Mouse (Mus musculus) kidney, postnatal 25 days (tissue): ENCODE results near the gene Slc38a3.

ENCODE experiments used
- DNase-seq, 2 experiments: peaks; one replicate each; pipeline ENCODE4 v3.0.0; 2021; ENCODE audit warnings: mixed read lengths in 2 of 2

Slc38a3 gene

DNA sequence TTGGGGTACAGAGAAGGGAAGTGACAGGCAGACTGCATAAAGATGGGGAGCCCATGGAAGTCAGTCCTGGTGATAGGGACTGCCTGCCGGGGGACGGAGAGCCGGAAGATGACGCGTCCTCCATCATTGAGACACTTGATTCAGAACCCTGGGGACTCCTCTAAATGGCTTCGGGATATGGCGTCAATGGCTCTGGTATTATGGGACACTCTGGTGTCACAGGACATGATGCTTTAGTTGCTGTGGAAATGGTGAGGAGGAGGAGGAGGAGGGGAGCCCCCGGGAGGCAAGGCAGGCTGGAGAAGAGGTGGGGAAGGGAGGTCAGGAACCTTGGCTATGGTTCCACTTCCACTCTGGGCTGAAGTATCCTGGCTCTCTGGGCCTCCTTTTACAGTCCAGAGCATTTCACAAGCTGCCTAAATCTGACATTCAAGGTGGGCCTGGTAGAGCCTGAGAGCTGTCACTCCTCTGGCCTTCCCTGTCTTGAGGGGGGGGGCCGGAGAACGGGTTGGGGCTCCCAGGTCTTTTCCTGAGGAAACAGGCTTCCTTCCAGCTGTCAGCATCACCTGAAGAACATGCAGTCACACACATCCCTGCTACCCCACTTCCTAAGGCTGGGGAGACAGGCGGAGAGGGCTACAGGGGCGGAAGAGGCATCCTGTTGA lies 26.2 kb upstream of the Slc38a3 start:
- DNase-seq: peak; percentile 45 to 73

DNA sequence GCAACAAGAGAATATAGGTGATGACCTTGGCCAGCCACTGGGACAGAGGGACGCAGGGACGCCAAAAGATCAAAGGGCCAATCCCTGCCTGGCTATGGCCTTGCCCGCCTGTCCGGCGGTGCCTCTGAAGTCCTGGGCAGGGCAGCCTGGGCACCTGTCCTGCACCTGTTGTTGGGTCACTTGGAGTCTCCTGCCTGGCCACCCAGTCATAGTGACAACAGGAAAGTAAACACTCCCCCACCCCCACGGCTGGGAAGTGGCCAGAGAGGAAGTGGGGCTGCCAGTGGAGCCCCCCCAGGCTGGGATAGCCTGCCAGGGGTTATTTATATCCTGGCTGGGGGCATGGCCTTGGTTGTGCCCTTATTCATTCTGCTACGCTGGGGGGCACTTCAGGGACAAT lies 25.3 kb upstream of the Slc38a3 start:
- peak; percentile 62 to 74 for DNase-seq

DNA sequence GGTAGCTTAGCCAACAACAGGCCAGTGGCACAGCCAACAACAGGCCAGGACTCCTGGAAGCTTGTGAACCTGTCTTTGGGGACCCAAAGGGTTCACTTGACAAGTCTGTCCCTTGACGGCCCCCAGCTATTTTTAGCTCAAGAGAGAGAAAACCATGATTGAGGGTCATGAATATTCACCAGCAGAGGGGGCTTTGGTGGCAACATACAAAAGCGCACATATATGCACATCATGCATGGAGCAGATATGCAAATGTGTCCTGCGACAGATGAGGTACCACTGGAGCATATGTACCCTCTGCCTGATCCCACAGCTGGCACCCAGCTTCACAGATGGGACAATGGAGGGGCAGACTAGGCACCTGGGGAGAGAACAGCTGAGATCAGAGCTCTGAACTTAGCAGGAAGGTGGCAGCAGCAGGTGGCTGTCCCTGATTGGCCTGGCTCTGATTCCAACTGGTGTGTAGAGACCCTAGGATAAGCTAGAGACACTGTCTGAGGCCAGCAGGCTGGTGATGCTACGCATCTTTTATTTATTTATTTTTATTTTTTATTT lies 24.2 kb upstream of the Slc38a3 start:
- peak in 1 of 2 experiments; percentile 36 for DNase-seq

DNA sequence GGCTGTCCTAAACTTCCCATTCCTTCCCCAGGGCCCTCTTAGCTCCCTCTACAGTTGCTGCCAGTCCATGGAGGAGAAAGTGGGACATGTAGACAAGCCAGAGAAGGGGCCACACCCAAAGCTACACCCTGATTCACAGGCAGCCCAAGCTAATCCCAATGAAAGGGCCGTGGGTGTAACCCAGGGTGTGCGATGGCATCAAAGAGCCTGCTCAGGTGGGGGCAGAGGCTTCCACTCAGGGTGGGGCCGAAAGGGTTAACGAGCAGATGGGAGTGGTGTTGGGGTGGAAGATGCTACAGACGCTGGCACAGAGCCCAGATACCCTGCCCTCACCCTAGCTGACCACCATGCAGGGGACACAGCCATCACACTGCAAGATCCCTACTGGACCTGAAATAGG lies 23.5 kb upstream of the Slc38a3 start:
- peak in 1 of 2 experiments; percentile 31 for DNase-seq

DNA sequence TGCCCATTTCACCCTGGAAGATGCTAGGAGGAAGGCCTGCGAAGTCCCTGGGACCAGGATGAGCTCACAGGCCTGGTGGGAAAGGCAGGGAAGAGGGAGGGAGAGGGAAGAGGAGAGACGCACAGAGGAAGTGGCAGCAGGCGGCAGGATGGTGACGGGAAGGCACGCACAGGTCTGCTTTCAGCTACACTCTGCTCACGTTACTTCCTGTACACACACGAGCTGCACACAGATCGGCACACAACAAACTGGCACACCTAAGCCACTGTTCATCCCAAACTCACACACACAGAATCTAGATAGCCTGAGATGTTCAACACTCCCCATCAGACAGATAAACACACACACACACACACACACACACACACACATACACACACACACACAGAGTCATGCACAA lies 21.1 kb upstream of the Slc38a3 start:
- DNase-seq: peak in 1 of 2 experiments; percentile 31

DNA sequence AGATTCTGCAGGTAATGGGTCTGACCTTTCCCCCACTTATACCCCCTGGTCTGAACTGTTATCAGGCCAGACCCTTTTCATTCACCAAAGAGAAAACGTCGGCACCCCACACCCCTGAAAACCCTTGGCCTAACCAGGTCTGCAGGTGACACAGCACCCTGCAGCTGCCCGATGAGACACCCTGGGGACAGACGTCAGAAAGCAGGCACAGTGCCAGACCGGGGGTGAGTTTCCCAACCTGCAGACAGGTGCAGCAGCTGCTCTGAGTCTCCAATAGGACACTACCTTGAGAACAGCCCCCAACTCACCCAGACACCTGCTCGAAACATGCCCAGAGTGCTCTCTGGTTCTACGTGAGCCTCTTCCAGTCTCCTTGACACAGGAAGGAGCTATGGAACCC lies 19.6 kb upstream of the Slc38a3 start:
- peak in 1 of 2 experiments; percentile 40 for DNase-seq

DNA sequence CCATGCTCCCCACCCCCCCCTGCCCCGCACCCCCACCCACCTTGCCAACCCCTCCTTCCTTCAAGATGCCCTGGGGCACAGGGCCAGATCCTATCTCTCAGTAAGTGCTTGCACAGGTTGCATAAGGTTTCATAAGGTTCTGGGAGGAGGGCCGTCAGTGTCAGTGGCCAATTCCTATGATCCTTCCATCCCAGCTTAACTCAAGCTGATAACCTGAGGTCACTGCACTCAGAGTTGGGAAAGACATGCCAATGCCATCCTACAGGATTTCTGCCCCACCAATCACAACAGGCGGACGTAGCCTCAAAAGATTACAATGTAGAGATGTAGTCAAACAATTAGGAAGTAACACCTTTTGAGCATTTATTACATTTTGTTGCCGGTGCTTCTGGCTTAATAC lies 19.1 kb upstream of the Slc38a3 start:
- no peak for DNase-seq

DNA sequence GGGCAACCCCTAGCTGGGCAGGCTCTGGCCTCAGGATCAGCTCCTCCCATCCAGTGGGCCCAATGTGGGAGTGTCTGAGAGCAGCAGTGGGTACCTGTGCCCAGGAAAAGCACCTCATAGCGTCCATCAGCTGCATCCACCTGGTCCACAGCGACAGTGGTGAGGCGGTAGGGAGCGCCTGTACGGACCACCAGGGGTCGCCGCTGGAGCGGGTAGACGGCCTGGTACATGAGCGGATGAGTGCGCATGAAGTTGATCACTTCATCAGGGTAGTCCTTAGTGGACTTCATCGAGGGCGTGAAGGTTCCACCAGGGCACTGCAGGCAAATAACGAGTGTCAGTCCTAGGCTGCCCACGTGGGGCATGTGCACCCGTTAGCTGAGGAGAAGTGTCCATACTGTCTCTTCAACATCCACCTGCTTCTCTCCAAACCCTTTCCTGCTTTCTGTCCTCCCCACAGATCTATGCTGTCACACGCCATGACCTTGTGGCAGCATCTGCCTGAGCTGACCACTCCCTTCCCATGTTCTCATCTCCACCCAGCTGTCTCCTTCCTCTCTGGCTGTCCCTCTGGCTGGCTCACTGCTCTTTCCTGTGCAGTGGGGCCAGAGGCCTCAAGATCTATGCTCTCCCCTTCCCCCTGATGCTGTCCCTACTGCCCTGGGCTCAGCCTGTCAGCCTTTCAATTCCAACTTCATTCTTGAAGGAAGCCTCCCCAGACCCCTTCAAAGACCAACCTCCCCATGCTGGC lies 16.1 kb upstream of the Slc38a3 start:
- peak; percentile 73 to 82 for DNase-seq

DNA sequence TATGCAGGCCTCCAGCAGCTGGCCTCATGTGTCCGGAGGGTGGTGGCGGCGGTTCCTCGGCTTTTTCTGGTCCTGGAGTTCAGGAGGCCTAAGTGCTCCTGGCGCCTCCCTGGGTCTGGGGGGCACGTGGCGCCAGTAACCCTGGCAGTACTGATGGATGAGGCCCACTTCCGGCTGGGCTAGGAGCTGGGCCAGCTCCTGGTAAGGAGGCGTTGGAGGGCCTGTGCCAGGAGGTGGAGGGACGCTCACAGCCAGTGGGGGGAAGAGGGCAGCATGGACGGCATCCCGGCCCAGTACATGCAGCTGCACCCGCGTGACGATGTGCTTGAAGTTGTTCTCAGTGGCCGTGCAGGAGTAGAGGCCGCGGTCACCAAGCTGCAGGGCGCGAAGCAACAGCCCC lies 13.1 kb upstream of the Slc38a3 start:
- DNase-seq: peak in 1 of 2 experiments; percentile 69

DNA sequence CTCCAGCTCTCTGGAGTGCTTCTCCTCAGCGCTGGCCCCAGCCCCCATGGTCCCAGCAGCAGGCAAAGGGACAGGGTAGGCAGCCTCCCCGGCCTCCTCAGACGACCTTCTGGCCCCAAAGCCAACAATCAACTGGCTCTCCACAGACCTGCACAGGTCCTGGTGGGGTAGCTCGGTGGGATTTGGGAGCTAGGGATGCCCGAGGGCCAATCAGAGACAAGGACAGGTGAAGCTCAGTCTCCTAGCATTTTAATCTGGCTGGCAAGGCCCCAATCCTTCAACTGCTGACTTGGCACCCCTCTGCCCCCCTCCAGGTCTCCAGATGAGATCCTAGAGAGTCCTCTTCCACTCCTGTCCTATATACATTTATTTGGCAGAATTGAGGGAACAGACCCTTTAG lies 10.2 kb upstream of the Slc38a3 start, which contains the start of gene Gnat1:
Gene Gnat1, minus strand, starts transcription at position 212 of the 400 bp plus-strand sequence.
- no peak for DNase-seq

DNA sequence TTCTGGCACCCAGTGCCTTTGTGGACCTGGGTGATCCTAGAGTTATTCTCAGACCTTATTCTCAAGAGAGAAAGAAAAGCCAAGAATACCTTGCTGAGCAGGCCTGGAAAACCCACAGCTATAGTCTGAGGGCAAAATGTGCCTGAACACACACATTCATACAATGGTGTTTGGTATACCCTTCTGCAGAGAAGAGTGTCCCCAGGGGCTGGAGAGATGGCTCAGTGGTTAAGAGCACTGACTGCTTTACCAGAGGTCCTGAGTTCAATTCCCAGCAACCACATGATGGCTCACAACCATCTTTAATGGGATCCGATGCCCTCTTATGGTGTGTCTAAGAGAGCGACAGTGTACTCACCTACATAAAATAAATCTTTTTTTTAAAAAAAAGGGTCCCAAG lies 9.5 kb upstream of the Slc38a3 start:
- no peak for DNase-seq

DNA sequence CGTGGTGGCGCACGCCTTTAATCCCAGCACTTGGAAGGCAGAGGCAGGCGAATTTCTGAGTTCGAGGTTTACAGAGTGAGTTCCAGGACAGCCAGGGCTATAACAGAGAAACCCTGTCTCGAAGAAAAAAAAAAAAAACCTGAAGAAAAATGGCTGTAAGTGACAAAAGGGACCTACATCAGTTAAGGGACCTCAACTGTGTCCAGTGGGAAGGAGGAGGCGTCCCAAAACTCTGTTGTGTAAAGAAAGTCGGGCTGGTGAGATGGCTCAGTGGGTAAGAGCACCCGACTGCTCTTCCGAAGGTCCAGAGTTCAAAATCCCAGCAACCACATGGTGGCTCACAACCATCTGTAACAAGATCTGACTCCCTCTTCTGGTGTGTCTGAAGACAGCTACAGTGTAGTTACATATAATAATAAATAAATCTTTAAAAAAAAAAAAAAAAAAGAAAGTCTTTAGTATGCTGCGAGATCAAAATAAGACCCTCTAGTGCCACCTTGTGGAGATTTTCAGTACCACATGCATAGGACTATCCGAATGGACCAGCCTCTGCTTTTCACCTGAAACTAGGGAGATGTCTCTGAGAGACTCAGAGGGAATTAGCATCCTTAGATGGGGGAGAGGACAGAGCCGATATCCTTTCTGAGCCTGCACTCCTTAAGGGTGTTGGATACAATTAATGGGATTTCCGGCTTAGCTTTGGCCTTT lies 8.6 kb upstream of the Slc38a3 start:
- DNase-seq: peak in 1 of 2 experiments; percentile 94

DNA sequence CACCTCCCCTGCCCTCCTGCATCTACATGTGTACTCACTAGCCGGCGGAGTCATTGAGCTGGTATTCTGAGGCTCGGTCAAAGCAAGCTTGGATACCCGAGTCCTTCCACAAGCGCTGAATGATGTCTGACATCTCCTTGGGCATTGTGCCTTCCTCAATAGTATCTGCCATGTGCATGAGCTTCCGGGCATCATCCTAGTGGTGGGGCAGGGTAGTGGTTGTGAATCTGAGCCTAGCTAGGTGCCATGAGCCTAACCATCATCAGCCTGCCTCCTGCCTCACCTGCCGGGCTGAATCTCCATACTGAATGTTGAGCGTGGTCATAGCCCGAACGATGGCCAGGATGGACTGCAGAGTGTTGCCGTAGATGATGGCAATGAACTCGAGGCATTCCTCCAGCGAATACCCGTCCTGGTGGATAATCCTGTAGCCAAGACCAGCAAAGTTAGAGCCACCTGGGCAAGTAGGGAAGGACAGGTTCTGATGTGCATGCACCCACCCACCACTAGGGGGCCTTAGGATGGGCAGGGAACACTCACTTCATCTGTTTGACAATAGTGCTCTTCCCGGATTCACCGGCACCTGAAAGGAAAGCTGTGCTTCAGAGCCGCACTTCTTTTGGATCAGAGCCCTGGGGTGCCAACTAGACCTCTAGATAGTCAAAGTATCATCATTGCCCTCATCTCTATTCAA lies 7.9 kb upstream of the Slc38a3 start:
- DNase-seq: peak; percentile 62 to 76

DNA sequence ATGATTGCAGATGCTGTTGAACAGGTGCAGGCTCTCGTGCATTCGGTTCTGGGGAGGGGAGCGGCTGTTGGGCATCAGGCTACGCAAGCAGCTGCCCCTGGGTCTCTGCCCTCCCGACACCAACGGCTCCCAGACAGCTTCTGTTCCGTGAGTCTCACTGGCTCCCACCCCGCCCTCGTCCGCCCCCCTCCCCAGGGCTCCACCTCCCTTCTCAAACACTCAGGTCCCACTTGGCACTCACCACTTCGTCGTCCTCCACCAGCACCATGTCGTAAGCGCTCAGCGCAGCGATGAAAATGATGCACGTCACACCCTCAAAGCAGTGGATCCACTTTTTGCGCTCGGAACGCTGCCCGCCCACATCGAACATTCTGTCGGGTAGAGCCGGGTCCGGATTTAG lies 7.0 kb upstream of the Slc38a3 start:
- DNase-seq: no peak

DNA sequence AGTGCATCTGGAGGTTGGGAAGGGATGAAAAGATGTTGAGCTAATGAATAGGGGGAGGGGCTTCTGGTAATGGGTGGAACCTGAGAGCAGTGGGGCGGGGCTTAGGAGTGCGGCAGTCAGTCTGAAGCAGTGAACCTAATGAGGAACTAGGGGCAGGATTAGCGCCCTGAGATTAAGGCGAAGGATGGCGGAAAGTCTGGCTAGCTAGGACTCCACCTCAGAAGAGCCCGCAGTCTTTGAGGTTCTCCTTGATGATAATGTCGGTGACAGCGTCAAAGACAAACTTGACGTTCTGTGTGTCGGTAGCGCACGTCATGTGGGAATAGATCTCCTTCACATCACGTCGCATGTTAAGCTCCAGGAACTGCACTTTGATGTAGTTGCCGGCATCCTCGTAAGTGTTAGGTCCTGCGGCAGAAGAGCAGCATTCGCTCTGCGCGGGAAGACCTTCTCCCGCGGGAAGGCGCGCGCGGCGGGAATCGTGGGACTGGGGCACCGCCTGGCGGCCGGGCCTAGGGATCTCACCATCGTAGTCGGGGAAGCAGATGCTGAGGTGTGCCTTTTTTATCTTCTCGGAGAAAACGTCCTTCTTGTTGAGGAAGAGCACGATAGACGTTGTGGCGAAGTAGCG lies 6.5 kb upstream of the Slc38a3 start:
- peak; percentile 73 to 82 for DNase-seq

DNA sequence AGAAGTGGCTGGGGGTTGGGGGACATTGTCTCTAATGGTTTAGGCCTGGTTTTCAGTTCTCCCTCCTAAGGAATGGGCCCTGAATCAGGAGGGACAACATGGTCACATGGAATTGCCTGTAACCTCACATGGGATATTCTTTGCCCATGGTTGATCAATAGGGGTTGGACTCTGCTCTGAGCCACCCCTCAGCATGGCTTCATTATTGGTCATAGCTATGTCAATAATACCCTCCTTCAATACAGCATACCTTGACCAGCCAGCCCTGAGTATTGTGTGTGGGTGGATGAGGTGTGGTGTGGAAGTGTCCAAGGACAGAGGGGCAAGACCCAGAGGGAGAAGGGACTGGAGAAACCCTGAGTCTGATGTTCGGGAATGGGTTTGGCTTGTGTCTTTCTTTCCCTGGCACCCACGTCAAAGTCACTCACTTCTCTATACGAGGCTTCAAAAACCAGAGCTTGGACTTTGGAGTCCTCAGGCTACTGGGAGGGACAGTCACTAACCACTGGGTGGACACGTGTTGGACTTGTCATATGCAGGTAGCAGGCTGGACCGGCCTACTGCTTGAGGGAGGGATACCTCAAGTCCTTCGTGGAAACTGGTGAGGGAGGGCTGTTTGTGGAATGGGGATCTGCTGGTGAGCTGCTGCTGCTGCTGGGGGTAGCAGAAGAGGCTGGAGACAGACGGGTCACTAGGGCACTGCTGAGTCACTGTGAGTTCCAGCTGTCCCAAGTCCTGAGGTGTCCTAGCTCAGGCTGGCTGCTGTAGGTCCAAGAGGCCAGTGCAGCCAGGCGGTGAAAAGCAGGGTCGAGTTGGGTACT lies 5.5 kb upstream of the Slc38a3 start:
- DNase-seq: peak; percentile 57 to 90

DNA sequence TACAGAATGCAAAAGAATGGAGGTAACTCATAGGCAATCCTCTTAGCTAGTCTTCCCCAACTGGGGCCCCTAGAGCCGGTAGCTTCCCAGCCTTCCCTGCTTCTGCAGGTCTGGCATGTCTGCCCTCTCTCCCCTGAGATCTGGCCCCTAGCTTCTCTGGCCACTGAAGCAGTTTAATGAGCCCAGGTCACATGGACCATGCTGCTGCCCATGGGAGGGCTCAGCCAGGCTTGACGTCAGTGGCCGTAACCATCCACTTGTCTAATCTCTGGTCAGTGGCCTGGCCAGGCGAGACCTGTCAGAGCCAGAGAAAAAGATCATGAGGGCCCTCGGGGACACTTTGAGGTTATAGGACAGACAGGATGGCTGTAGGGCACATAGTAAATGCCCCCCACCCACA lies 929 bp upstream of the Slc38a3 start:
- peak; percentile 63 to 90 for DNase-seq

DNA sequence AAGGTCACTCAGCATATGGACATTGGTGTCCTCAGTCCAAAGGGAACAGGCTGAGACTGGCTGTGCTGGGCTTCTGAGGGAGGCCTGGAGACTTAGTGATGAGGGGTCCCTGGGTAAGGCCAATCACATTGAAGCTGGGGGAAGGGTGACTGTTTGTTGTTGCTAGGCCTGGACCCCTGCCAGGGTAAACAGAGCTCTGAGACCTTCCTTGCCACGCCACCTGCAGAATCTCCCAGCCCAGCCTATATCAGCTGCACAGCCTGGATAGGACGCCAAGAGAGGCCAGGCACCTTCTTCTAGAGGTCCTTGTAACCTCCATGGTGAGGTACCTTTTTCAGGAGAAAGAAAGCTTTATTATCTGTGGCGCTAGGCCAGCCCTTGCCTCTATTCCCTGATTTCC lies 414 bp downstream of the Slc38a3 start:
- DNase-seq: peak; percentile 26 to 53

DNA sequence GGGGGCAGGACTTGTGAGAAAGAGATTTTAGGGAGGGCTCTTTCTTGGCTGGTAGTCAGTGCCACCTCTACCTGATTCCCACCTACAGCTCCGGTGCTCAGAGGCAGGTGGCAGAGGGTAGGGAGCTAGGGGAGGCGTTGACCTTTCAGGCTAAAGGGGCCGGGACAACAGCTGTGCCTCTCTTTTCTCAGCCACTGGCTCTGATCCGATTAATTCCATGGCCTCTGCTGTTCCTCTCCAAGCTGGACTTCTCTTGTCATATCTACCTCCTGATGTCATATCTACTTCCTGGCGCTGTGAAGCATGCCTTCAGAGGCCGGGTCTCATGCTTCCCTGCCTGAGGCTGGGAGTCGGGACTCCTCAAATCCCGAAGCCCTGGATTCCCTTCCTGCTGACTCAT lies 1.3 kb downstream of the Slc38a3 start:
- DNase-seq: no peak

DNA sequence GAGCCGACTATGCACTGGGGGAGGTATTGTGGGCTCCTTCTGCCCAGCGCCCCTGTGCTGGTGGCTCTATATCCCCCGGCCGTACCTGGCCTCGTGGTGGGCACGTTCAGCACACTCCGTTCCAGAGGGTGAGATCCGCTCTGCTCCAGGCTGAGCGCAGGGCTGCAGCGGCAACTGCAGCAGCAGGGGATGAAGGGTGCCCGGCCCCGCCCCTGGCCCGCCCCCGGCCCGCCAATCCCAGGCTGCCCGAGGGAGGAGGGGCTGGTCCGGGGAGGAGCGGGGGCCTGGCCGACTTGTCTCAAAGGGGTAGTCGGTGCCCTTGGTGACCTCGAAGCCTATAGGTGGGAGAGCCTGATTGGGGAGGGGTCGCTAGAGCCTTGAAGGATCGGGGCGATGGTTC lies 2.1 kb downstream of the Slc38a3 start:
- peak; percentile 67 to 90 for DNase-seq

DNA sequence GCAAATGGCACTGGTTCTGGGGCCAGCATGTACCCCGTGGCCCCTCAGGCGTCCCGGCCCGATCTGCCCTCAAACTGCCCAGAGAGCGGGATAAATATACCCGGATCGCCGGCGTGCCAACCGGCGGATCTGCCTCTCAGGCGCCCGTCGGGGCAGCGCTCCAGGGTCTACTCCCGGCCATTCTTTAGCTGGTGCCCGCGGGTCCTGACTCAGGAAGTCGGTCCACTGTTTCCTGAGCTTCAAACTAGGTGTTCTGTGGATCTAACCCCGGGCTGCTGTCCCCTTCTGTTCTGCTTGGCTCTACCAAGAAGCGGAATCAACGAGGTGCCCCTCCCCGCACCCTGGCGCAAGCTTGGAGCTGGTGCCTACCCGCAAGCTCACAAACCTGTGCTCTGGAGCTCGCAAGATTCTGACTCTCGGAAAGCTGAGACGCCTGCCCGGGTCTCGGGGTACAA lies 2.6 kb downstream of the Slc38a3 start:
- peak in 1 of 2 experiments; percentile 15 for DNase-seq
